10 mouse cellular contexts compared by ENCODE assay signal in genomic region chr5:146232816-146233215, GRCm38 (mm10). TPM values are rescaled to one million over a fixed set of nuclear protein-coding genes. Genes with fewer than 3 reads are reported as not detected.
DNase-seq lines count a peak whose midpoint lies in the region; ATAC-seq and TF ChIP-seq lines count a peak whose summit lies in the region.
"Had no signal": no experiment of that assay in that cellular context is flagged by ENCODE, and none has a peak within 500 bp of the region (broad histone marks: within the 10 kb centered on the region; RNA-seq: fewer than 3 reads in every experiment).

No protein-coding gene starts in this region.

- DNase-seq in layer of hippocampus, adult 2 months (ENCODE audit: low spot score in 2 of 2): no peak
- no peak for DNase-seq in layer of hippocampus, postnatal 10 days (ENCODE audit: low spot score in 2 of 2)
- DNase-seq in right cerebral cortex, postnatal 36 days (ENCODE audit: low spot score in 2 of 2): no peak
- no peak for DNase-seq in frontal cortex, postnatal 25 days (ENCODE audit: low spot score in 2 of 2)
- DNase-seq in gastrocnemius, postnatal 25 days: no peak
- DNase-seq: cerebellum, postnatal 14 days had no signal

- peak overlapping the region; percentile 80 for H3K4me2 ChIP-seq in intestine, postnatal 0 days (replicated peaks; ENCODE audit: low read depth)
- H3K4me2 ChIP-seq in neural tube, embryonic 13.5 days: peak overlapping the region; percentile 87

- H3K36me3 ChIP-seq in intestine, postnatal 0 days (ENCODE audit: control insufficient read depth, insufficient read depth): no peaks in the 10 kb centered on the region
- H3K36me3 ChIP-seq in neural tube, embryonic 13.5 days: no peaks in the 10 kb centered on the region

- H3K4me1 ChIP-seq in embryonic fibroblast, embryonic 13.5 days (ENCODE audit: control insufficient read depth, insufficient read depth, low read length): no peaks in the 10 kb centered on the region; the same call in 1 of the 2 replicates
- H3K4me1 ChIP-seq in intestine, postnatal 0 days (replicated peaks; ENCODE audit: control insufficient read depth, insufficient read depth, low read length): 0 out of 2 replicates have a peak, but pooled peaks cover 4% of the 10 kb centered on the region
- H3K4me1 ChIP-seq in neural tube, embryonic 13.5 days (replicated peaks): peaks cover 41% of the 10 kb centered on the region

- no peaks in the 10 kb centered on the region for H3K27me3 ChIP-seq in intestine, postnatal 0 days (replicated peaks; ENCODE audit: control insufficient read depth, insufficient read depth, low read length)
- no peaks in the 10 kb centered on the region for H3K27me3 ChIP-seq in neural tube, embryonic 13.5 days
- H3K27me3 ChIP-seq: Patski had no signal

- ATAC-seq in intestine, postnatal 0 days: no peak
- no peak for ATAC-seq in neural tube, embryonic 13.5 days (ENCODE audit: low read depth)
- ATAC-seq: Patski had no signal

- H3K4me3 ChIP-seq in layer of hippocampus, adult 2 months: peak overlapping the region; percentile 63
- peak overlapping the region; percentile 88 for H3K4me3 ChIP-seq in embryonic fibroblast, embryonic 13.5 days (ENCODE audit: insufficient read depth, low read length)
- peak overlapping the region; percentile 81 for H3K4me3 ChIP-seq in intestine, postnatal 0 days (ENCODE audit: low read depth, low read length)
- peak overlapping the region; percentile 84 for H3K4me3 ChIP-seq in neural tube, embryonic 13.5 days

- H3K9ac ChIP-seq in intestine, postnatal 0 days (ENCODE audit: low read depth, low read length): peak overlapping the region; percentile 75
- peak overlapping the region; percentile 91 for H3K9ac ChIP-seq in neural tube, embryonic 13.5 days

- peak overlapping the region; percentile 97 for H3K27ac ChIP-seq in layer of hippocampus, adult 2 months
- no peak overlapping the region for H3K27ac ChIP-seq in embryonic fibroblast, embryonic 13.5 days (ENCODE audit: insufficient read depth, low read length)
- no peak overlapping the region; the same call in 1 of the 2 replicates for H3K27ac ChIP-seq in intestine, postnatal 0 days (ENCODE audit: low read depth, low read length)
- H3K27ac ChIP-seq in neural tube, embryonic 13.5 days (replicated peaks): no peak overlapping the region

- TF ChIP-seq CTCF in layer of hippocampus, adult 2 months (conservative IDR thresholded peaks at IDR 0.05): no peak
- TF ChIP-seq CTCF in embryonic fibroblast, embryonic 13.5 days (IDR thresholded peaks at IDR 0.05; ENCODE audit: borderline replicate concordance, insufficient read depth, low read length): no peak
- no peak for TF ChIP-seq CTCF in intestine, postnatal 0 days (IDR thresholded peaks at IDR 0.05; ENCODE audit: low read depth)

- WGBS in intestine, postnatal 0 days: 31% methylated on average over 11 of the region's 11 CpGs
- 68% methylated on average over 11 of the region's 11 CpGs for WGBS in neural tube, embryonic 13.5 days

- TF ChIP-seq POLR2A in embryonic fibroblast, embryonic 13.5 days (IDR thresholded peaks at IDR 0.05; ENCODE audit: low read depth, low read length): no peak

- no peaks in the 10 kb centered on the region for H3K9me3 ChIP-seq in intestine, postnatal 0 days (ENCODE audit: control insufficient read depth)
- H3K9me3 ChIP-seq in neural tube, embryonic 13.5 days: no peaks in the 10 kb centered on the region

RNA-seq across cellular contexts. Expression of gene Cdk8, which starts 1.8 kb away (rescaled TPM):
- 10 to 100 TPM; 40.7 to 44.5 TPM for total RNA-seq in layer of hippocampus, adult 2 months (2021)
- total RNA-seq in layer of hippocampus, postnatal 10 days (2021): 10 to 100 TPM; 55.0 to 56.3 TPM
- 53.0 and 54.3 TPM in 2 replicates for polyA plus RNA-seq in embryonic fibroblast, embryonic 13.5 days (2011; ENCODE audit: insufficient read length, low read depth, missing spikeins)
- 24.6 and 27.3 TPM in 2 replicates for polyA plus RNA-seq in intestine, postnatal 0 days (2015; fragmentation: Nextera tagmentation; extraction: Ambion mirVana)
- 20.4 and 21.7 TPM in 2 replicates for polyA plus RNA-seq in neural tube, embryonic 13.5 days (2015; fragmentation: Nextera tagmentation; extraction: Ambion mirVana)
- total RNA-seq in gastrocnemius, postnatal 25 days (2021): 10 to 100 TPM; 15.1 to 15.5 TPM

RNA-seq across cellular contexts. Expression of gene Rnf6, which starts 11.5 kb away (rescaled TPM):
- 10 to 100 TPM; 64.6 to 70.8 TPM for total RNA-seq in layer of hippocampus, adult 2 months (2021)
- 10 to 100 TPM; 42.1 to 45.4 TPM for total RNA-seq in layer of hippocampus, postnatal 10 days (2021)
- polyA plus RNA-seq in embryonic fibroblast, embryonic 13.5 days (2011; ENCODE audit: insufficient read length, low read depth, missing spikeins): 68.8 and 72.9 TPM in 2 replicates
- polyA plus RNA-seq in intestine, postnatal 0 days (2015; fragmentation: Nextera tagmentation; extraction: Ambion mirVana): 34.6 and 38.6 TPM in 2 replicates
- polyA plus RNA-seq in neural tube, embryonic 13.5 days (2015; fragmentation: Nextera tagmentation; extraction: Ambion mirVana): 26.7 and 30.3 TPM in 2 replicates
- 10 to 100 TPM; 31.6 to 40.1 TPM for total RNA-seq in gastrocnemius, postnatal 25 days (2021)

RNA-seq across cellular contexts. Expression of gene 1700001J03Rik, which starts 47.7 kb away (rescaled TPM):
- total RNA-seq in layer of hippocampus, adult 2 months (2021): 1 to 10 TPM; 1.2 to 1.6 TPM
- 1 to 10 TPM; 1.1 TPM for total RNA-seq in layer of hippocampus, postnatal 10 days (2021)
- not detected in 2 replicates for polyA plus RNA-seq in embryonic fibroblast, embryonic 13.5 days (2011; ENCODE audit: insufficient read length, low read depth, missing spikeins)
- polyA plus RNA-seq in intestine, postnatal 0 days (2015; fragmentation: Nextera tagmentation; extraction: Ambion mirVana): 0.35 TPM in 1 of 2 replicates, not detected in the other
- 0.45 TPM in 1 of 2 replicates, not detected in the other for polyA plus RNA-seq in neural tube, embryonic 13.5 days (2015; fragmentation: Nextera tagmentation; extraction: Ambion mirVana)
- 1 to 10 TPM; 1.3 to 1.4 TPM for total RNA-seq in gastrocnemius, postnatal 25 days (2021)
- polyA plus RNA-seq: Patski had no signal
